Mouse (Mus musculus): ENCODE data around the gene Gm11273. TPM values are rescaled to one million over a fixed set of nuclear protein-coding genes. Genes with fewer than 3 reads are reported as not detected.

Gene Gm11273
- polyA plus RNA-seq, 1 experiment from 2014 or later = 5.6 TPM

Other genes with a start within 250 kb of the Gm11273 start
- gene Gpx5, start 208.7 kb downstream of the Gm11273 start, polyA plus RNA-seq (2015; fragmentation: Nextera tagmentation; extraction: Ambion mirVana) = not detected in 2 replicates
- gene Gpx6, start 189.3 kb downstream of the Gm11273 start, polyA plus RNA-seq (2015; fragmentation: Nextera tagmentation; extraction: Ambion mirVana) = not detected in 2 replicates
- gene Olfr1367, start 154.5 kb downstream of the Gm11273 start, polyA plus RNA-seq (2015; fragmentation: Nextera tagmentation; extraction: Ambion mirVana) = not detected in 2 replicates
- gene Zscan12, start 138.6 kb downstream of the Gm11273 start, polyA plus RNA-seq (2015; fragmentation: Nextera tagmentation; extraction: Ambion mirVana) = 10.9 and 11.3 TPM in 2 replicates
- gene Zkscan3, start 98.7 kb downstream of the Gm11273 start, polyA plus RNA-seq (2015; fragmentation: Nextera tagmentation; extraction: Ambion mirVana) = 83.5 and 86.6 TPM in 2 replicates
- 3.0 and 3.4 TPM in 2 replicates for gene Pgbd1, start 60.4 kb downstream of the Gm11273 start, polyA plus RNA-seq (2015; fragmentation: Nextera tagmentation; extraction: Ambion mirVana)
- gene Zscan26, start 47.7 kb downstream of the Gm11273 start, polyA plus RNA-seq (2015; fragmentation: Nextera tagmentation; extraction: Ambion mirVana) = 27.5 and 33.6 TPM in 2 replicates
- gene Nkapl, start 32.9 kb downstream of the Gm11273 start, polyA plus RNA-seq (2015; fragmentation: Nextera tagmentation; extraction: Ambion mirVana) = 2.1 and 2.3 TPM in 2 replicates
- 3.7 and 4.3 TPM in 2 replicates for gene Zkscan4, start 22.5 kb downstream of the Gm11273 start, polyA plus RNA-seq (2015; fragmentation: Nextera tagmentation; extraction: Ambion mirVana)
- 1.8 TPM in 1 of 2 replicates, not detected in the other for gene Gm10065, start 22.0 kb downstream of the Gm11273 start, polyA plus RNA-seq (2015; fragmentation: Nextera tagmentation; extraction: Ambion mirVana)
- 0.37 and 1.6 TPM in 2 replicates for gene AK157302, start 6.2 kb downstream of the Gm11273 start, polyA plus RNA-seq (2015; fragmentation: Nextera tagmentation; extraction: Ambion mirVana)
- gene Zkscan8, start 29.7 kb upstream of the Gm11273 start, polyA plus RNA-seq (2015; fragmentation: Nextera tagmentation; extraction: Ambion mirVana) = 5.6 and 6.6 TPM in 2 replicates
- gene Olfr1366, start 41.4 kb upstream of the Gm11273 start, polyA plus RNA-seq (2015; fragmentation: Nextera tagmentation; extraction: Ambion mirVana) = 0.17 and 0.22 TPM in 2 replicates
- 0.07 and 0.19 TPM in 2 replicates for gene Olfr1535, start 58.5 kb upstream of the Gm11273 start, polyA plus RNA-seq (2015; fragmentation: Nextera tagmentation; extraction: Ambion mirVana)
- 0.11 TPM in 1 of 2 replicates, not detected in the other for gene Olfr1364, start 80.3 kb upstream of the Gm11273 start, polyA plus RNA-seq (2015; fragmentation: Nextera tagmentation; extraction: Ambion mirVana)
- 0.13 TPM in 1 of 2 replicates, not detected in the other for gene Olfr1362, start 112.6 kb upstream of the Gm11273 start, polyA plus RNA-seq (2015; fragmentation: Nextera tagmentation; extraction: Ambion mirVana)
- gene Olfr11, start 141.1 kb upstream of the Gm11273 start, polyA plus RNA-seq (2015; fragmentation: Nextera tagmentation; extraction: Ambion mirVana) = not detected in 2 replicates
- 0.48 and 0.68 TPM in 2 replicates for gene Olfr1361, start 162.0 kb upstream of the Gm11273 start, polyA plus RNA-seq (2015; fragmentation: Nextera tagmentation; extraction: Ambion mirVana)
- gene Olfr1360, start 176.0 kb upstream of the Gm11273 start, polyA plus RNA-seq (2015; fragmentation: Nextera tagmentation; extraction: Ambion mirVana) = not detected in 2 replicates
- 0.05 and 0.27 TPM in 2 replicates for gene Olfr1359, start 196.7 kb upstream of the Gm11273 start, polyA plus RNA-seq (2015; fragmentation: Nextera tagmentation; extraction: Ambion mirVana)
- 0.60 and 2.0 TPM in 2 replicates for gene Hist1h2bl, start 214.7 kb upstream of the Gm11273 start, polyA plus RNA-seq (2015; fragmentation: Nextera tagmentation; extraction: Ambion mirVana)
- 6.9 and 13.7 TPM in 2 replicates for gene Hist1h2ai, start 215.0 kb upstream of the Gm11273 start, polyA plus RNA-seq (2015; fragmentation: Nextera tagmentation; extraction: Ambion mirVana)
- gene Hist1h3h, start 216.2 kb upstream of the Gm11273 start, polyA plus RNA-seq (2015; fragmentation: Nextera tagmentation; extraction: Ambion mirVana) = 6.6 and 7.1 TPM in 2 replicates
- gene Hist1h2bm, start 220.6 kb upstream of the Gm11273 start, polyA plus RNA-seq (2015; fragmentation: Nextera tagmentation; extraction: Ambion mirVana) = 1.8 and 4.1 TPM in 2 replicates
- 1.7 and 1.9 TPM in 2 replicates for gene Hist1h4j, start 233.6 kb upstream of the Gm11273 start, polyA plus RNA-seq (2015; fragmentation: Nextera tagmentation; extraction: Ambion mirVana)
- 1.5 and 2.9 TPM in 2 replicates for gene Hist1h4k, start 249.1 kb upstream of the Gm11273 start, polyA plus RNA-seq (2015; fragmentation: Nextera tagmentation; extraction: Ambion mirVana)

Data from embryonic facial prominence, embryonic 15.5 days (tissue).